Mouse (Mus musculus) embryonic facial prominence, embryonic 15.5 days (tissue): ENCODE results near the gene Armh3. TPM values are rescaled to one million over a fixed set of nuclear protein-coding genes. Genes with fewer than 3 reads are reported as not detected.

Source experiments
- ATAC-seq: fragments of 200-750 bp; cut with Nextera tagmentation; 2 replicates; pipeline ENCODE4 v1.8.0; 2017; ENCODE audit warnings: low read depth, moderate TSS enrichment; ENCODE audit not compliant: insufficient number of reproducible peaks, low FRiP score, low TSS enrichment
- H3K27ac ChIP-seq: fragments of 300-500 bp; sonication (generic); replicated peaks from 2 replicates; pipeline ENCODE4 v1.5.1; 2015; ENCODE audit warnings: mild to moderate bottlenecking, inconsistent platforms
- H3K27me3 ChIP-seq: fragments of 300-500 bp; sonication (generic); 2 replicates; pipeline ENCODE4 v1.6.1; 2015; ENCODE audit warnings: inconsistent platforms
- H3K36me3 ChIP-seq: fragments of 300-500 bp; sonication (generic); 2 replicates; pipeline ENCODE4 v1.6.1; 2015; ENCODE audit warnings: mild to moderate bottlenecking, inconsistent platforms
- H3K4me1 ChIP-seq: fragments of 300-500 bp; sonication (generic); 2 replicates; pipeline ENCODE4 v1.6.1; 2015; ENCODE audit warnings: inconsistent platforms
- H3K4me2 ChIP-seq: fragments of 300-500 bp; sonication (generic); replicated peaks from 2 replicates; pipeline ENCODE4 v1.6.1; 2015; ENCODE audit warnings: mild to moderate bottlenecking, inconsistent platforms
- H3K4me3 ChIP-seq: fragments of 300-500 bp; sonication (generic); replicated peaks from 2 replicates; pipeline ENCODE4 v1.5.1; 2015; ENCODE audit warnings: mild to moderate bottlenecking, inconsistent platforms
- H3K9ac ChIP-seq: fragments of 300-500 bp; sonication (generic); 2 replicates; pipeline ENCODE4 v1.6.1; 2015; ENCODE audit warnings: inconsistent platforms
- H3K9me3 ChIP-seq: fragments of 300-500 bp; sonication (generic); replicated peaks from 2 replicates; pipeline ENCODE4 v1.6.1; 2016; ENCODE audit warnings: inconsistent platforms
- WGBS: fragments of 180-500 bp; shearing (Covaris S2); methylation state at CpG from one replicate; pipeline ENCODE4 v1.1.7; 2015; 5-methylcytosine and 5-hydroxymethylcytosine counted together
- polyA plus RNA-seq: library from polyadenylated mRNA; unstranded; fragments of >200 nt; fragmentation: Nextera tagmentation; extraction: Ambion mirVana; gene quantifications from 2 replicates; pipeline ENCODE4 v1.2.1, GENCODE M21; 2015

Armh3 gene
- polyA plus RNA-seq, 1 experiment from 2014 or later: 20.5 TPM

DNA sequence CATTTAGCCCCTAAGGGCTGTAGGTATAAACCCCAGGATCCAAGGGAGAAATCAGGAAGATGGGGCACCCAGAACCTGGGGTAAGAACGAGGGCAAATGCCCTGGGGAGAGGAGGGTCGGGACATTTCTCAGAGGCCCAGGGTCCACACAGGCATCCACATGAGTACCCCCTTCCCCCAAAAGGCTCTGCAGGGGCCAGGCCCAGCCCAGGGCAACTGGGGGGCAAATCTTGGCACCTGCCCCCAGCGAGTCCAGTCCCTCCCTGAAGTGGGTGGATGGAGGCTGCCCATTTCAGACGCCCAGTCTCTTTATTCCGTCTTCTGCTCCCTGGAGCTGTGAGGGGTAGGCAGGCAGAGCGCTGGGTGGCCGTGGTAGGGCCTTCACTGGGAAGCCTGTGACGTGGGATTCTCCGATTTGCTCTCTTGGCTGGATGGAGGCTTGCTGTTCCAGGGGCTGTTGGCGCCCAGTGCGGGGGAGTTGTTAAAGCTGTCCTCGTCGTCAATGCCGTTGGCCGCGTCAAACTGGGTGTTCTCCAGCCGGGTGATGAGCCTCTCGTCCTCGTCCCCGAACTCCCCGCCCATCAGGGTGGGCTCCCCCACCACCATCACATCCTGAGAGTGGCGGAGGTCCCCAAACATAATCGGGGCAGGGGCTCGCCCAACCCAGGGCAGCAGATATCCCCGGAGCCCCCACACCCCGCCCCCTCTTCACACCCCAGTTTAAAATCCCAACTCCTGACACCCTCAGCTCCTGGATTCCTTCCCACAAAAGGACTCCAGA lies 34.6 kb upstream of the Armh3 start:
- 90% methylated on average over 26 of the region's 26 CpGs for WGBS

DNA sequence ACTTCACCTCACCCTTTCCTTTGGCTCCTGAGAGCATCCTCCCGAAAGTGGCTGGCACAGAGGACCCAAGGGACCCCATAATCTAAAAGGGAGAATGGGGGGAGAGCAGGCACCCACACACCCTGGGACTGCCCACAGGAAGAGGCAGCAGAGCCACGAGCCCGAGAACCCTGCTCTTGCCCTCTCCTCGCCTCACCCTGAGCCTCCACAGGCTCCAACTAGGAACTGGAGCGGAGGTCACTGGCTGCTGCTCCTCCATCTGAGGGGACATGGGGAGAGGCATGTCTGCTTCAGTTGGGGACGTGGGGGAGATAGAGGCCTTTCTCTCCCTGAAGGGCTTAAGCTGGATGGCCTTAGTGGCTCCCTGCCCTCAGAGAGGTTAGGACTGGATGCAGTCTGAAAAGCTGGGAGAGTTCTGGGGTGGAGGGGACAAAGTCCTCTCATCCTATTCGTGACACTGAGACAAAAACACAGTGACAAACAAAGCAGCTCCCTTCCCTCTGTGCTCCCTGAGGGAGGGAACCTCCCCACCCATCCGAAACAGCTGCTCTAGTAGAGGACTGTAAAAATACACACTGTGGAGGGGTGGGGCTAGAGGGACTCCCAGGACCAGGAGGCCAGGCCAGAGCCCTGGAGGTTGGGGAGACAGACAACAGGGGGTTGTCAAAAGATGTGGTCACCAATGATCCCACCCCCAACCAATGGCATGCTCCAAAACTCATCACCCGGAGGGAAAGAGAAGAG lies 33.6 kb upstream of the Armh3 start:
- Histone ChIP-seq H3K4me1 (peaks cover 13% of the 10 kb centered on the region), H3K9me3 (0 out of 2 replicates have a peak, but pooled peaks cover 2% of the 10 kb centered on the region), H3K4me2 (no peak overlapping the region), H3K27ac (0 out of 2 replicates have a peak overlapping the region, but pooled peaks have one; percentile 30), H3K36me3 (peaks cover 68% of the 10 kb centered on the region), H3K27me3 (no peaks in the 10 kb centered on the region), H3K9ac (no peak overlapping the region), H3K4me3 (no peak overlapping the region)
- peak; percentile 9; the same call in 1 of the 2 replicates for ATAC-seq
- 76% methylated on average over 9 of the region's 9 CpGs for WGBS

More for the DNA sequence above, 34.6 kb upstream of the Armh3 start:
- Histone ChIP-seq H3K27me3 (no peaks in the 10 kb centered on the region), H3K9me3 (0 out of 2 replicates have a peak, but pooled peaks cover 2% of the 10 kb centered on the region), H3K4me3 (no peak overlapping the region), H3K9ac (no peak overlapping the region), H3K4me2 (no peak overlapping the region), H3K4me1 (peaks cover 21% of the 10 kb centered on the region), H3K27ac (no peak overlapping the region), H3K36me3 (peaks cover 68% of the 10 kb centered on the region)
- ATAC-seq: no peak

DNA sequence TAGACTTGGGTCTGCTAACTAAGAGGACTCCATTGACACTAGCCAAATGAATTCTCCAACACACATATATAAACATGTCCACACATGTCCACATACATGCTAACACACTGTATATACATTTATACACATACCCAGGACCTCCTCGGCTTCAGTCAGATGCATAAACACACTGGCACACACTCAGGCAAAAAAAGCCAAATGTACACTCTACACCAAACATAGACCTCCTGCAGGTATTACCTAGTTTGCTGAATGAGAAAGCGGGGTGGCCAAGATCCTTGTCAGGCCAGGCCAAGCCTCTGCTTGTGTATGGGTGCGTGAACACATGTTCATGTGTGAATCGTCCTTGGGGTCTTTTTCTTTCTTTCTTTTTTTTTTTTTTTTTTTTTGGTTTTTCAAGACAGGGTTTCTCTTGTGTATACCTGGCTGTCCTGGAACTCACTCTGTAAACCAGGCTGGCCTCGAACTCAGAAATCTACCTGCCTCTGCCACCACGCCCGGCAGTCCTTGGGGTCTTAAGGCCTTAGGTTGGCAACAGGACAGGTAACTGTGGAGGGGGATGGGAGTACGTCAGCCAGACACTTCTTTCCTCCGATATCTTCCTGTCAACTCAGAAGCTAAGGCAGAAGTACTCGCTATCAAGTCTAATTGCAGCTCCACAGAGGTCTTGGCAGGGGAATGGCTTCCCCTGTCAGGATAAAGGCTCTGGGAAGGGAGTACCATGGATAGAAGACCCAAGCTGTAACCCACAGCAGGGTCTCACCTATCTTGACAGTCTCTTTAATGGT lies 32.1 kb upstream of the Armh3 start:
- H3K9me3 ChIP-seq: 0 out of 2 replicates have a peak, but pooled peaks cover 2% of the 10 kb centered on the region
- H3K27me3 ChIP-seq: no peaks in the 10 kb centered on the region
- no peak for ATAC-seq
- H3K9ac ChIP-seq: no peak overlapping the region
- H3K27ac ChIP-seq: no peak overlapping the region
- peaks cover 7% of the 10 kb centered on the region; the same call in 1 of the 2 replicates for H3K4me1 ChIP-seq
- no peak overlapping the region for H3K4me2 ChIP-seq
- H3K4me3 ChIP-seq: no peak overlapping the region
- WGBS: 91% methylated on average over 10 of the region's 10 CpGs
- peaks cover 56% of the 10 kb centered on the region for H3K36me3 ChIP-seq

DNA sequence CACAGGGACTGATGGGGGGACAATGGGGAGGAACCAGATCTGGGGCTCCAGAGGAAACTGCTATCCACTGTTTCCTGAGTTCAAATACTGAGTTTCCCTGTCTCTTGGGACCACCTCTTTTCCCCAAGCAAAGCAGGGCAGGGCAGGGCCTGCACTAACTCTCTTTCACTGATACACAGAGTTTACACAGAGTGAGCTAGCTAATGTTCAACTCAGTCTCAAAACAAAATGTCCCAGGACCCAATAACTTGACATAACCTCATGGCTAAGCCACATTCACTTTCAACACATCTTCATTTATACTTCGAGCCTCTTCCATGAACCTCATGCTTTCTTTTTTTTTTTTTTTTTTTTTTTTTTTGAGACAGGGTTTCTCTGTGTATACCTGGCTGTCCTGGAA lies 31.4 kb upstream of the Armh3 start:
- ATAC-seq: no peak
- 80% methylated on average over 1 of the region's 1 CpGs for WGBS
- Histone ChIP-seq H3K27me3 (no peaks in the 10 kb centered on the region), H3K4me1 (peaks cover 7% of the 10 kb centered on the region; the same call in 1 of the 2 replicates), H3K4me3 (no peak overlapping the region), H3K4me2 (no peak overlapping the region), H3K27ac (no peak overlapping the region), H3K36me3 (peaks cover 49% of the 10 kb centered on the region), H3K9ac (no peak overlapping the region), H3K9me3 (0 out of 2 replicates have a peak, but pooled peaks cover 2% of the 10 kb centered on the region)

DNA sequence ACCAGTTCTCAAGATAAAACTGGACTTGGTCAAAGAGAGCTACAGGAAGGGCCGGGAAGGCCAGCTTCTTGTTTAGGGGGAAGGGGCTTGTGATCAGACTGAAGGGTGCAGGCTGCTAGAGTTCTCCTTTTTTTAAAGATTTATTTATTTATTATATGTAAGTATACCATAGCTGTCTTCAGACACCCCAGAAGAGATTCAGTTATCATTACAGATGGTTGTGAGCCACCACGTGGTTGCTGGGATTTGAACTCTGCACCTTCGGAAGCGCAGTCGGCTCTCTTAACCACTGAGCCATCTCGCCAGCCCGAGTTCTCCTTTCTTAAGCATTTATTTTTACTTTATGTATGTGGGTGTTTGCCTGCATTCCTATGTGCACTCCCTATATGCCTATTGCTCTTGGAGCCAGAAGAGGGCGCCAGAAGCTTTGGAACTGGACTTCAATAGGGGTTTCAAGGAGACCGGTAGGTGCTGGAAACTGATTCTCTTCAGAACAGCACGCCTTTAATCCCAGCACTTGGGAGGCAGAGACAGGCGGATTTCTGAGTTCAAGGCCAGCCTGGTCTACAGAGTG lies 30.5 kb upstream of the Armh3 start:
- Histone ChIP-seq H3K9ac (no peak overlapping the region), H3K27ac (no peak overlapping the region), H3K27me3 (no peaks in the 10 kb centered on the region), H3K36me3 (peaks cover 40% of the 10 kb centered on the region), H3K4me2 (no peak overlapping the region), H3K4me1 (peaks cover 7% of the 10 kb centered on the region; the same call in 1 of the 2 replicates), H3K4me3 (no peak overlapping the region), H3K9me3 (0 out of 2 replicates have a peak, but pooled peaks cover 2% of the 10 kb centered on the region)
- ATAC-seq: no peak
- 69% methylated on average over 11 of the region's 11 CpGs for WGBS

DNA sequence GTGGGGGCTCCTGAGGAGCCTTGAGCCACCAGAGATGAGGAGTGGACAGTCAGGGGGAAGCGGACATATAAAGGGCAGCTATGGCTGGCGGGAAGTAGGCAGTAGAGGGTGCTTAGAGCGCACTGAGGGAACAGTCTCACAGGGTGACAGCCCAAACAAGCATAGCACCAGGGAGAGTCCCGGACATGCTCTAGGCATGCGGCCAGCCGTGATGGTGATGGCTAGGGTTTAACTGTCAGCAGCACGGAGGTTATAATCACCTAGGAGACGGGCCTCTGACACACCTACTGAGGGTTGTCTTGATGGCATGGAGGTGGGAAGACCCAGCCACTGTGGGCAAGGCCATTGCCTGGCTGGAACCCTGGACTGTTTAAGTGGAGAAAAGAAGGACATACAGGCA lies 28.3 kb upstream of the Armh3 start:
- 56% methylated on average over 8 of the region's 8 CpGs for WGBS
- no peak for ATAC-seq
- H3K4me1 ChIP-seq: peaks cover 7% of the 10 kb centered on the region; the same call in 1 of the 2 replicates

DNA sequence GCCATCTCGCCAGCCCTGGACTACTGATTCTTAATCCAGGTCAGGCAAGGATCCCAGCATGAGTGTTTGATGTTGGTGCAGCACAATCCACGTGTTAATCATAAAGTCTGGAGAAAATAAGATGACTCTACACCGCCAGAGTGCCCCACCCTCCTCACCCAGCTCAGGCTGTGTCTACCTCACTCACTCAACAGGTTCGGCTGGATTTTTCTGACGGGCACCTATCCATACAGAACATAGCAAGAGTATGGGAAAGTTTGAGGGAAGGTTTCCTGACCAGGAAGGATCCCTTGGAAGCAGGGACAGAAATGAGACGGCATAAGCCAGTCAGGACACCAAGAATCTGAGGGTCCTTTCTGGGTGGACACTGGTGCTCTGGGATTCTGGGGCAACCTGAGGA lies 26.7 kb upstream of the Armh3 start:
- Histone ChIP-seq H3K36me3 (peaks cover 5% of the 10 kb centered on the region), H3K27ac (peak overlapping the region; percentile 36; the same call in 1 of the 2 replicates), H3K9me3 (0 out of 2 replicates have a peak, but pooled peaks cover 2% of the 10 kb centered on the region), H3K27me3 (no peaks in the 10 kb centered on the region), H3K4me3 (no peak overlapping the region), H3K4me1 (peaks cover 7% of the 10 kb centered on the region; the same call in 1 of the 2 replicates), H3K9ac (no peak overlapping the region), H3K4me2 (no peak overlapping the region)
- WGBS: 67% methylated on average over 6 of the region's 6 CpGs
- ATAC-seq: peak; percentile 52; the same call in 1 of the 2 replicates

More for the DNA sequence above, 28.3 kb upstream of the Armh3 start:
- Histone ChIP-seq H3K9ac (no peak overlapping the region), H3K4me3 (no peak overlapping the region), H3K4me2 (no peak overlapping the region), H3K27ac (no peak overlapping the region), H3K27me3 (no peaks in the 10 kb centered on the region), H3K36me3 (peaks cover 18% of the 10 kb centered on the region), H3K9me3 (0 out of 2 replicates have a peak, but pooled peaks cover 2% of the 10 kb centered on the region)

DNA sequence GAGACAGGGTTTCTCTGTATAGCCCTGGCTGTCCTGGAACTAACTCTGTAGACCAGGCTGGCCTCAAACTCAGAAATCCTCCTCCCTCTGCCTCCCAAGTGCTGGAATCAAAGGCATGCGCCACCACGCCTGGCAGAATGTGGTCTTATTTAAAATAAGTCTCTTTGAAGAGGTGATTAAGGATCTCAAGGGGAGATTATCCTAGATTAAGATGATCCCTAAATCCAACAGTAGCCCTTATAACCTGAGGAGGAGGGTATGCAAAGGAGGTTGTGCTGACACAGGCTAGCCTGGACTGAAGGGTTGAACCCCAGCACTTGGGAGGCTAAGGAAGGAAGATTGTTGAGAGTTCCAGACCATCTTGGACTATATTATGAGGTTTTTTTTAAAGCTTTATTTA lies 17.7 kb upstream of the Armh3 start:
- Histone ChIP-seq H3K4me1 (0 out of 2 replicates have a peak, but pooled peaks cover 2% of the 10 kb centered on the region), H3K4me3 (no peak overlapping the region), H3K27me3 (no peaks in the 10 kb centered on the region), H3K9ac (no peak overlapping the region), H3K27ac (no peak overlapping the region), H3K4me2 (no peak overlapping the region), H3K36me3 (no peaks in the 10 kb centered on the region), H3K9me3 (no peaks in the 10 kb centered on the region)
- WGBS: 60% methylated on average over 2 of the region's 2 CpGs
- no peak for ATAC-seq

DNA sequence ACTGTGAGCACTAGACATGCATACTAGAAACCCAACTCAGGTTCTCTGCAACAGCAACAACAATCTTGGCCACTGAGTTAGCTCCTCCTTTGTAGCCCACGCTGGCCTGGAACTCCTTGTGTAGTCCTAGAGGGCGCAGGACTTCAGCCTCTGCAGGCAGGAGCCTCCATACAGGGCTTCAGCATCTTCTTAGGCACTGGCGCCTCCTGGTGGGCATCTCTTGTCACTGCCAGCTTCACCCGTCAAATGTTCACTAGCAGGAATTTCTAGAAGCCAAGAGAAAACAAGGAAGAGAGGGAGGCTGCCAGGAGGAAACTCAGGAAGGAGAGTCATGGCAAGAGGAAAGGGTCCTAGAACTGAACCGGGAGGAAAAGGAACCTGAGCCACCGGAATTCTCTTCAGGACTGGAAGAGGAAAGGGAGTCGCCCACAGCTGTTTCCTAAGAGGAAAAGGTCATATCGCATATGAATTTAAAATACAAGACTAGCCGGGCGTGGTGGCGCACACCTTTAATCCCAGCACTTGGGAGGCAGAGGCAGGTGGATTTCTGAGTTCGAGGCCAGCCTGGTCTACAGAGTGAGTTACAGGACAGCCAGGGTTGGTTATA lies 16.4 kb upstream of the Armh3 start:
- ATAC-seq: peak; percentile 69; the same call in 1 of the 2 replicates
- Histone ChIP-seq H3K9ac (no peak overlapping the region), H3K4me3 (no peak overlapping the region), H3K4me1 (0 out of 2 replicates have a peak, but pooled peaks cover 2% of the 10 kb centered on the region), H3K27ac (no peak overlapping the region), H3K27me3 (no peaks in the 10 kb centered on the region), H3K36me3 (no peaks in the 10 kb centered on the region), H3K4me2 (no peak overlapping the region), H3K9me3 (no peaks in the 10 kb centered on the region)
- 37% methylated on average over 12 of the region's 12 CpGs for WGBS

DNA sequence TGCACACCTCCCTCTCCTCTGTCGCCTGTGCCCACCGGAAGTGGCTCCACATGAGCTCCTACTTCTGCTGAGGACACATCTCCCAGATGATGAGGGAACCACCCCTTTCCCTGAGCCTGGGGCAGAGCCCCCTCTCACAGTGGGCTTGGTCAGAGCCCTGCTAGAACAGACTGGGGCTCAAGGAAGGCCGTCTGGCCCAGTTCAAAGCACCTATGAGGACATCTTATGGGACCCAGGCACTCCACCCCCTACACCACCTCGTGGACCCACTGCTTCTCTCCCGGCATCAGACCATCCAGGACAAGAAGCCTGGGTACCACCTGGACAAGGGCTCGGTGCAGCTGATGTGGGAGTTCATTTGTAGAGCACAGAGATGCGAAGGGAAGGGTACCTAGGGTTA lies 7.4 kb upstream of the Armh3 start:
- Histone ChIP-seq H3K9me3 (no peaks in the 10 kb centered on the region), H3K9ac (no peak overlapping the region), H3K4me1 (peaks cover 20% of the 10 kb centered on the region), H3K4me3 (no peak overlapping the region), H3K27me3 (no peaks in the 10 kb centered on the region), H3K36me3 (peaks cover 18% of the 10 kb centered on the region), H3K4me2 (no peak overlapping the region), H3K27ac (no peak overlapping the region)
- WGBS: 77% methylated on average over 7 of the region's 7 CpGs
- no peak for ATAC-seq
